Mouse (Mus musculus) MEL (cell line): ENCODE measurements around the gene Fxyd5. TPM values are rescaled to one million over a fixed set of nuclear protein-coding genes. Genes with fewer than 3 reads are reported as not detected.

Experiments
- DNase-seq: peaks from one replicate; pipeline ENCODE4 v3.0.0; 2011; ENCODE audit warnings: low read depth, low spot score
- H3K27ac ChIP-seq: 2 replicates; pipeline ENCODE4 v1.5.1; 2012; ENCODE audit warnings: low read depth, mild to moderate bottlenecking, control low read depth, low read length, moderate library complexity; ENCODE audit not compliant: control insufficient read depth
- H3K27me3 ChIP-seq, 2 experiments: fragments of 150-350 bp in 1 of 2; sonication (generic) in 1 of 2; 2 replicates each; pipeline ENCODE4 v1.6.1; 2012; ENCODE audit warnings: low read length in 2 of 2, mild to moderate bottlenecking in 2 of 2, improper control_type of control experiment in 1 of 2, moderate library complexity in 1 of 2; ENCODE audit not compliant: insufficient read depth in 2 of 2, control insufficient read depth in 1 of 2
- H3K36me3 ChIP-seq, 2 experiments: 2 replicates each; pipeline ENCODE4 v1.6.1; 2012 to 2014; ENCODE audit warnings: low read length in 2 of 2, improper control_type of control experiment in 1 of 2, inconsistent platforms in 1 of 2, mild to moderate bottlenecking in 1 of 2; ENCODE audit not compliant: insufficient read depth in 2 of 2, control insufficient read depth in 1 of 2
- H3K4me1 ChIP-seq, 2 experiments: fragments of 150-350 bp in 1 of 2; sonication (generic) in 1 of 2; 2 replicates each; pipeline ENCODE4 v1.6.1; 2012; ENCODE audit warnings: low read length in 2 of 2, improper control_type of control experiment in 1 of 2, mild to moderate bottlenecking in 1 of 2; ENCODE audit not compliant: insufficient read depth in 2 of 2, control insufficient read depth in 1 of 2
- H3K4me3 ChIP-seq, 2 experiments: fragments of 150-350 bp in 1 of 2; sonication (generic) in 1 of 2; 2 replicates each; pipeline ENCODE4 v1.5.1; 2012; ENCODE audit warnings: low read depth in 2 of 2, low read length in 2 of 2, mild to moderate bottlenecking in 2 of 2, moderate library complexity in 2 of 2, control low read depth in 1 of 2, improper control_type of control experiment in 1 of 2; ENCODE audit not compliant: control insufficient read depth in 1 of 2, insufficient read depth in 1 of 2
- H3K79me2 ChIP-seq: 2 replicates; pipeline ENCODE4 v1.6.1; 2012; ENCODE audit warnings: mild to moderate bottlenecking, low read length, moderate library complexity; ENCODE audit not compliant: control insufficient read depth, poor library complexity, insufficient read depth
- H3K9ac ChIP-seq: 2 replicates; pipeline ENCODE4 v1.6.1; 2012; ENCODE audit warnings: low read depth, mild to moderate bottlenecking, control low read depth, low read length, moderate library complexity; ENCODE audit not compliant: control insufficient read depth, poor library complexity, severe bottlenecking
- H3K9me3 ChIP-seq: fragments of 150-350 bp; sonication (generic); replicated peaks from 2 replicates; pipeline ENCODE4 v1.6.1; 2012; ENCODE audit warnings: mild to moderate bottlenecking, low read length, improper control_type of control experiment, moderate library complexity; ENCODE audit not compliant: insufficient read depth
- BHLHE40 ChIP-seq: IDR thresholded peaks from 2 replicates; pipeline ENCODE4 v1.6.1; 2012; ENCODE audit warnings: low read depth, mild to moderate bottlenecking, inconsistent platforms, low read length, improper control_type of control experiment, borderline replicate concordance
- CTCF ChIP-seq, 3 experiments: IDR thresholded peaks in 2 of 3; conservative IDR thresholded peaks in 1 of 3; 2 replicates each; pipeline ENCODE4 v1.5.1; 2011 to 2012; ENCODE audit warnings: low read length in 3 of 3, low read depth in 2 of 3, mild to moderate bottlenecking in 2 of 3, improper control_type of control experiment in 1 of 3, inconsistent platforms in 1 of 3, mixed read lengths in 1 of 3, moderate library complexity in 1 of 3; ENCODE audit not compliant: control insufficient read depth in 1 of 3, insufficient read depth in 1 of 3, poor library complexity in 1 of 3, severe bottlenecking in 1 of 3
- ELF1 ChIP-seq: IDR thresholded peaks from 2 replicates; pipeline ENCODE4 v1.6.1; 2014; ENCODE audit warnings: low read depth, mild to moderate bottlenecking, inconsistent platforms, low read length, improper control_type of control experiment, moderate library complexity
- EP300 ChIP-seq, 2 experiments: IDR thresholded peaks; 2 replicates each; pipeline ENCODE4 v1.6.1; 2011; ENCODE audit warnings: improper control_type of control experiment in 2 of 2, low read length in 2 of 2, low read depth in 1 of 2, mild to moderate bottlenecking in 1 of 2
- ETS1 ChIP-seq: IDR thresholded peaks from 2 replicates; pipeline ENCODE4 v1.6.1; 2012; ENCODE audit warnings: low read depth, mild to moderate bottlenecking, inconsistent platforms, low read length, improper control_type of control experiment, moderate library complexity
- GABPA ChIP-seq: IDR thresholded peaks from 2 replicates; pipeline ENCODE4 v1.6.1; 2012; ENCODE audit warnings: low read depth, mild to moderate bottlenecking, inconsistent platforms, low read length, improper control_type of control experiment, moderate library complexity
- GATA1 ChIP-seq: IDR thresholded peaks from 2 replicates; pipeline ENCODE4 v1.6.1; 2011; ENCODE audit warnings: low read depth, low read length, improper control_type of control experiment
- HCFC1 ChIP-seq: IDR thresholded peaks from 2 replicates; pipeline ENCODE4 v1.6.1; 2012; ENCODE audit warnings: low read depth, mild to moderate bottlenecking, inconsistent platforms, low read length, improper control_type of control experiment, moderate library complexity
- JUND ChIP-seq: IDR thresholded peaks from 2 replicates; pipeline ENCODE4 v1.6.1; 2011; ENCODE audit warnings: low read depth, mild to moderate bottlenecking, improper control_type of control experiment, low read length
- KAT2A ChIP-seq: conservative IDR thresholded peaks from 2 replicates; pipeline ENCODE4 v1.6.1; 2012; ENCODE audit warnings: low read depth, low read length, improper control_type of control experiment, inconsistent platforms
- MAZ ChIP-seq: IDR thresholded peaks from 2 replicates; pipeline ENCODE4 v1.6.1; 2012; ENCODE audit warnings: low read depth, mild to moderate bottlenecking, inconsistent platforms, low read length, improper control_type of control experiment
- MEF2A ChIP-seq: IDR thresholded peaks from 2 replicates; pipeline ENCODE4 v1.6.1; 2014; ENCODE audit warnings: low read depth, mild to moderate bottlenecking, inconsistent platforms, low read length, improper control_type of control experiment; ENCODE audit not compliant: poor library complexity, insufficient replicate concordance, severe bottlenecking; ENCODE audit errors: extremely low read depth
- MYB ChIP-seq: IDR thresholded peaks from 2 replicates; pipeline ENCODE4 v1.6.1; 2011; ENCODE audit warnings: mild to moderate bottlenecking, low read depth, low read length, improper control_type of control experiment
- NELFE ChIP-seq: IDR thresholded peaks from 2 replicates; pipeline ENCODE4 v1.6.1; 2011; ENCODE audit warnings: low read depth, low read length, improper control_type of control experiment
- POLR2A ChIP-seq, 2 experiments: IDR thresholded peaks; 2 replicates each; pipeline ENCODE4 v1.6.1; 2011 to 2012; ENCODE audit warnings: low read length in 2 of 2, mild to moderate bottlenecking in 2 of 2, control low read depth in 1 of 2, improper control_type of control experiment in 1 of 2, low read depth in 1 of 2, moderate library complexity in 1 of 2; ENCODE audit not compliant: control insufficient read depth in 1 of 2, insufficient read depth in 1 of 2, poor library complexity in 1 of 2
- POLR2AphosphoS5 ChIP-seq: IDR thresholded peaks from 2 replicates; pipeline ENCODE4 v1.6.1; 2012; ENCODE audit warnings: low read depth, borderline replicate concordance, mild to moderate bottlenecking, inconsistent platforms, low read length, moderate library complexity, mixed read lengths
- SIN3A ChIP-seq: IDR thresholded peaks from 2 replicates; pipeline ENCODE4 v1.6.1; 2012; ENCODE audit warnings: low read length, improper control_type of control experiment, inconsistent platforms
- SMC3 ChIP-seq: IDR thresholded peaks from 2 replicates; pipeline ENCODE4 v1.6.1; 2011; ENCODE audit warnings: low read depth, low read length, improper control_type of control experiment
- TAL1 ChIP-seq: IDR thresholded peaks from 2 replicates; pipeline ENCODE4 v1.6.1; 2012; ENCODE audit warnings: mild to moderate bottlenecking, inconsistent platforms, low read length, moderate library complexity, mixed read lengths
- USF1 ChIP-seq: IDR thresholded peaks from 2 replicates; pipeline ENCODE4 v1.6.1; 2014; ENCODE audit warnings: low read depth, mild to moderate bottlenecking, inconsistent platforms, low read length, improper control_type of control experiment, moderate library complexity
- ZC3H11A ChIP-seq: IDR thresholded peaks from 2 replicates; pipeline ENCODE4 v1.6.1; 2012; ENCODE audit warnings: low read depth, mild to moderate bottlenecking, inconsistent platforms, low read length, improper control_type of control experiment
- ZKSCAN1 ChIP-seq: IDR thresholded peaks from 2 replicates; pipeline ENCODE4 v1.6.1; 2012; ENCODE audit warnings: low read depth, mild to moderate bottlenecking, inconsistent platforms, low read length, improper control_type of control experiment, moderate library complexity
- ZMIZ1 ChIP-seq: IDR thresholded peaks from 2 replicates; pipeline ENCODE4 v1.6.1; 2012; ENCODE audit warnings: low read depth, mild to moderate bottlenecking, inconsistent platforms, low read length, improper control_type of control experiment, moderate library complexity
- ZNF384 ChIP-seq: IDR thresholded peaks from 2 replicates; pipeline ENCODE4 v1.6.1; 2012; ENCODE audit warnings: low read depth, mild to moderate bottlenecking, inconsistent platforms, low read length, improper control_type of control experiment
- polyA plus RNA-seq, 2 experiments: library from polyadenylated mRNA; stranded (reverse) in 1 of 2; unstranded in 1 of 2; fragments of >175 nt in 1 of 2; fragments of >200 nt in 1 of 2; gene quantifications; 2 replicates each; pipeline versions ENCODE4 v1.2.1 to v1.2.4; 2012; ENCODE audit warnings: low replicate concordance in 2 of 2, low read depth in 1 of 2; ENCODE audit not compliant: insufficient read length in 2 of 2, insufficient read depth in 1 of 2, missing spikeins in 1 of 2
- total RNA-seq: library from RNA; depleted of rRNA; stranded (reverse); fragments of 300-350 nt; gene quantifications from 2 replicates; pipeline ENCODE4 v1.2.3, GENCODE M21; 2012

The Fxyd5 gene
- total and polyA plus RNA-seq, 3 experiments = 39.4 to 57.5 TPM; not detected in 1

DNA sequence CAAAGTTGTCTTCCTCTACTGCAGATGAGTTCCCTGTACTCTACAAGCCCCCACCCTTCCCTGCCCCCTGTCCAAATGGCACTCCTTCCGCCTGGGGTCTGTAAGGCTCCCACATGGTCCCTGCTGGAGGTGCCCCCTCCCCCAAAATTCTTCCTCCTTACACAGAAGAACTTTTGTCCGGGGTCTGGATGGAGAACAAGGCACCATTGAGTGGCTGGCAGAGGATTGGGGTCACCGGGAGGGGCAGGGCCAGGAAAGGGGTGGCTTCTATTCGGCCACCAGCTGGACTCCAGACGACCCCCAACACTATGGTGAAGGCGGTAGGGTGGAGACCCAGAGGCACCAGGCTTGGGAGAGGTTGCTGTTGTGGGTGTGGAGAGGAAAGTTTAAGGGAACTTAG lies 35.2 kb upstream of the Fxyd5 start:
- Histone ChIP-seq H3K27ac (no peak overlapping the region), H3K4me1 (no peaks in the 10 kb centered on the region)
- DNase-seq = no peak

DNA sequence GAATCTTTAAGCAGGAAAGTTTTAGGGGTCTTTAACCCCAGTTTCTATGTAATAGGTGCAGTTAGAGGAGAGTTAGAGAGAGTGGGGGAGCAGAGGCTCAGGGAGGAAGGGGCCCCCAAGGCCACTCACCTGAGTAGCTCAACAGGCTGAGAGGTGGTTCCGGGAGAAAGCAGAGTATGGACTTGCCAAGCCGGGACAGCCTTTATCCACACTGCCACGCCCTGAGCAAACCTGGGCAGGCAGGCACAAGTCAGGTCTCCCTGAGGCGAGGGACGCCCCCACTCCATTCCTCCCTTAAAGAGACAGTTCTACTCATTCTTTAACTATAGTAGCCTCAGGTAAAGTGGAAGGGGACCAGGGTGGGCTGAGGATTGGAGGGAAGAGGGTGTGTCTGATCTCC lies 34.2 kb upstream of the Fxyd5 start, which contains the start of gene Fxyd3:
Gene Fxyd3 (minus strand): TSS at position 213 of the 400 bp plus-strand sequence.
- Histone ChIP-seq H3K27ac (no peak within 1 kb of the TSS), H3K79me2 (no peaks in the 10 kb centered on the region), H3K4me3 (no peak within 1 kb of the TSS), H3K9me3 (no peaks in the 10 kb centered on the region), H3K4me1 (no peaks in the 10 kb centered on the region), H3K9ac (no peak within 1 kb of the TSS), H3K36me3 (no peaks in the 10 kb centered on the region), H3K27me3 (peaks cover 0 to 3% of the 10 kb centered on the region in 2 experiments; a peak in 2 of 4 replicates)
- DNase-seq = no peak
- TF ChIP-seq ZKSCAN1 (no peak), GATA1 (no peak), MEF2A (no peak), TAL1 (no peak), HCFC1 (no peak), ELF1 (no peak), NELFE (no peak), JUND (no peak), MYB (no peak), POLR2AphosphoS5 (no peak), KAT2A (no peak), ZMIZ1 (no peak), GABPA (no peak), POLR2A (IDR thresholded peaks at IDR 0.05; ENCODE audit: control insufficient read depth in 1 of 2, insufficient read depth in 1 of 2, low read depth in 1 of 2, low read length in 2 of 2, poor library complexity in 1 of 2) (no peak), USF1 (no peak), MAZ (no peak)

More for the DNA sequence above, 35.2 kb upstream of the Fxyd5 start:
- H3K4me3 ChIP-seq = no peak overlapping the region
- no peaks in the 10 kb centered on the region for H3K79me2 ChIP-seq
- H3K27me3 ChIP-seq = peaks cover 3 to 7% of the 10 kb centered on the region in 2 experiments; a peak in 3 of 4 replicates
- H3K9me3 ChIP-seq = no peaks in the 10 kb centered on the region
- H3K36me3 ChIP-seq = no peaks in the 10 kb centered on the region
- TF ChIP-seq ETS1 (no peak), SIN3A (no peak), ZNF384 (no peak), BHLHE40 (no peak), POLR2AphosphoS5 (no peak), TAL1 (no peak), ZC3H11A (no peak), CTCF (IDR thresholded peaks at IDR 0.05 in 2 of 3, conservative IDR thresholded peaks at IDR 0.05 in 1 of 3; ENCODE audit: control insufficient read depth in 1 of 3, insufficient read depth in 1 of 3, low read depth in 2 of 3, low read length in 3 of 3, poor library complexity in 1 of 3, severe bottlenecking in 1 of 3) (no peak), EP300 (IDR thresholded peaks at IDR 0.05; ENCODE audit: low read depth in 1 of 2, low read length in 2 of 2) (no peak), GATA1 (no peak), HCFC1 (no peak), SMC3 (no peak)
- H3K9ac ChIP-seq = no peak overlapping the region
